Mouse (Mus musculus) midbrain, embryonic 15.5 days (tissue): ENCODE results near the gene Tbc1d16. TPM values are rescaled to one million over a fixed set of nuclear protein-coding genes. Genes with fewer than 3 reads are reported as not detected.
A peak's percentile ranks its signal among the peaks of the same experiment; 100 is the strongest.

Experiments
- ATAC-seq: fragments of 200-750 bp; cut with Nextera tagmentation; replicated peaks from 2 replicates; pipeline ENCODE4 v1.8.0; 2017; ENCODE audit warnings: moderate TSS enrichment
- H3K27ac ChIP-seq: fragments of 300-500 bp; sonication (generic); 2 replicates; pipeline ENCODE4 v1.5.1; 2015; ENCODE audit warnings: mild to moderate bottlenecking, inconsistent platforms
- H3K27me3 ChIP-seq: fragments of 300-500 bp; sonication (generic); replicated peaks from 2 replicates; pipeline ENCODE4 v1.6.1; 2015; ENCODE audit warnings: inconsistent platforms
- H3K36me3 ChIP-seq: fragments of 300-500 bp; sonication (generic); replicated peaks from 2 replicates; pipeline ENCODE4 v1.6.1; 2015; ENCODE audit warnings: inconsistent platforms
- H3K4me1 ChIP-seq: fragments of 300-500 bp; sonication (generic); 2 replicates; pipeline ENCODE4 v1.6.1; 2015; ENCODE audit warnings: inconsistent platforms
- H3K4me2 ChIP-seq: fragments of 300-500 bp; sonication (generic); 2 replicates; pipeline ENCODE4 v1.6.1; 2015; ENCODE audit warnings: inconsistent platforms, mild to moderate bottlenecking, moderate library complexity
- H3K4me3 ChIP-seq: fragments of 300-500 bp; sonication (generic); 2 replicates; pipeline ENCODE4 v1.5.1; 2015; ENCODE audit warnings: mild to moderate bottlenecking, inconsistent platforms
- H3K9ac ChIP-seq: fragments of 300-500 bp; sonication (generic); 2 replicates; pipeline ENCODE4 v1.6.1; 2015; ENCODE audit warnings: mild to moderate bottlenecking, inconsistent platforms
- H3K9me3 ChIP-seq: fragments of 300-500 bp; sonication (generic); 2 replicates; pipeline ENCODE4 v1.6.1; 2016; ENCODE audit warnings: inconsistent platforms
- WGBS: fragments of 180-500 bp; shearing (Covaris S2); methylation state at CpG from one replicate; pipeline ENCODE4 v1.1.7; 2015; ENCODE audit warnings: mixed read lengths; 5-methylcytosine and 5-hydroxymethylcytosine counted together
- polyA plus RNA-seq: library from polyadenylated mRNA; unstranded; fragments of >200 nt; fragmentation: Nextera tagmentation; extraction: Ambion mirVana; gene quantifications from 2 replicates; pipeline ENCODE4 v1.2.1, GENCODE M21; 2015

The Tbc1d16 gene
- polyA plus RNA-seq, 1 experiment from 2014 or later, result 66.8 TPM

DNA sequence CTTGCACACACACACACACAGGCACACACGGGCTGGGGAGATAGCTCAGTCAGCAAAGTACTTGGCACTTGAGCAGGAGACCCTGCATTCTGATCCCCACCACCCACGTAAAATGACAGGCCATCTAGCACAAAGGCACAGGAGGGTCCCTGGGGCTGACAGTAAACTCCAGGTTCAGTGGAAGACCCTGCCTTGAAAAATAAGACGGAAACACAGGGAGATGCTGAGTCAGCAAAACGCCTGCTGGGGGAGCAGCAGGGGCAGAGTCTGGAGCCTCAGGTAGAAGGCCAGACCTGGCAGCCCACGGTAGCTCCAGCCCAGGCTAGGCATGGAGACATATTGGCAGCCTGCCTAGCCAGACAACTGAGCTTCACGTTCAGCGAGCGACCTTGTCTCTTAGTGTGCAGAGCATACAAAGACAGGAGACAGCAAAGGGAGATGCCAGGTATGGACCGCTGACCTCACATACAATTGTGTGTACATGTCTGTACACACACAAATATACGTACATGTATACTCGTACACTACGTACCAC, 46.4 kb downstream of the Tbc1d16 start:
- H3K4me2 ChIP-seq, result no peak overlapping the region
- 0 out of 2 replicates have a peak overlapping the region, but pooled peaks have one; percentile 36 for H3K27ac ChIP-seq
- H3K9ac ChIP-seq, result no peak overlapping the region
- no peak overlapping the region for H3K4me3 ChIP-seq
- H3K36me3 ChIP-seq, result no peaks in the 10 kb centered on the region
- no peaks in the 10 kb centered on the region for H3K9me3 ChIP-seq
- 73% methylated on average over 12 of the region's 12 CpGs for WGBS
- no peak for ATAC-seq
- no peaks in the 10 kb centered on the region for H3K27me3 ChIP-seq
- H3K4me1 ChIP-seq, result peaks cover 48% of the 10 kb centered on the region

DNA sequence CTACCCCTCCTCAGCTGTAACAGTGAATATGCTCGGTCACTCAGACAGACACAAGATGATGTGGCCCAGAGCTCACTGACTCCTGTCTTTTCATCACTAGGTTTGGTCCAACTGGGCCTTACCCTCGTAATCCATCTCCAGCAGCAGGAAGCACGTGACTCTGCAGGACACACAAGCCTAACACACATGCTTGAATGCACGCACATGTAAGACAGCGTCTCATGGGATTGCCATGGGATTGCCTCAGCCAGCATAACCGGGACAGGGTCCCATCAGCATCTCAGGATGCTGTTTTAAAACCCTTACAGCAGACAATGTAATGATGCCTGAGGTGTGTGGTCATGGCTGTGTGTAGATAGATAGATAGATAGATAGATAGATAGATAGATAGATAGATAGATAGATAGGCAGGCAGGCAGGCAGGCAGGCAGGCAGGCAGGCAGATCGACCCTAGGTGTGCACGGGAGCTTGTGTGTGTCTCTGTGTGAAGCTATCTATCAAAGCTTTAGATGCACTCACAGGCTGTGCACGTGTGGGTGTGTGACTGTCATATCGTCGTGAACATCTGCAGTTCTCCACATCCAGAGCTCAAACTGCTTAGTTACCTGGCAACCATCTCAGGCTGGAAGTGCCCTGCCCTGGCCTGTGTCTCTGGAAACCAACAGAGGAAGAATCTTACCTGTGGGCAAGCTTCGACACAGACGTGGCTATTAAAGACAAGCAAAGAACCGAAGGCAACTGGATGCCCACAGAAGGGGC, 47.3 kb downstream of the Tbc1d16 start:
- H3K9ac ChIP-seq, result no peak overlapping the region
- H3K4me2 ChIP-seq, result no peak overlapping the region
- ATAC-seq, result 0 out of 2 replicates have a peak, but pooled peaks have one; percentile 45
- no peak overlapping the region for H3K4me3 ChIP-seq
- 62% methylated on average over 14 of the region's 14 CpGs for WGBS
- H3K27ac ChIP-seq, result peak overlapping the region; percentile 36
- H3K4me1 ChIP-seq, result peaks cover 53% of the 10 kb centered on the region
- no peaks in the 10 kb centered on the region for H3K36me3 ChIP-seq
- no peaks in the 10 kb centered on the region for H3K9me3 ChIP-seq
- no peaks in the 10 kb centered on the region for H3K27me3 ChIP-seq

DNA sequence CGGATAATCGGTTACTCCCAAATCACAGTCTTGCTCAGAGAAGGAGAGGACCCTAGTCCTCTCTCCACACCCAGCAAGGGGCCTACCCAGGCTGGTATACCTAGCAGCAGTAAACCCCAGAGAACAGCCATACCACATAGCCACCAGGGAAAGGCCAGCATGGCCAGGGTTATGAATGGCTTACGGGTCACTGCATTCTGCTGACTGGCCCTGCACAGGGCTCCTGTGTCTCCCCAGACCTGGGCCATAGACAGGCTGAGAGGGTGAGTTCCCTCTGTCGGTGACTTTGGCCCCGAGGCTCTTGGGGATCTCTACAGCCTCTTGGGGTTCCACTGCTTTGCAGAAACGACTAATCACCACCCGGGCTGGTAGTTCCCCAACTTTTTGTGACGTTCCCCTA, 50.0 kb downstream of the Tbc1d16 start:
- Histone ChIP-seq H3K9ac (no peak overlapping the region), H3K4me2 (no peak overlapping the region), H3K4me3 (no peak overlapping the region), H3K4me1 (peaks cover 44% of the 10 kb centered on the region), H3K27ac (peak overlapping the region; percentile 67; the same call in 1 of the 2 replicates), H3K9me3 (no peaks in the 10 kb centered on the region), H3K36me3 (no peaks in the 10 kb centered on the region), H3K27me3 (no peaks in the 10 kb centered on the region)
- no peak for ATAC-seq
- 69% methylated on average over 8 of the region's 8 CpGs for WGBS

DNA sequence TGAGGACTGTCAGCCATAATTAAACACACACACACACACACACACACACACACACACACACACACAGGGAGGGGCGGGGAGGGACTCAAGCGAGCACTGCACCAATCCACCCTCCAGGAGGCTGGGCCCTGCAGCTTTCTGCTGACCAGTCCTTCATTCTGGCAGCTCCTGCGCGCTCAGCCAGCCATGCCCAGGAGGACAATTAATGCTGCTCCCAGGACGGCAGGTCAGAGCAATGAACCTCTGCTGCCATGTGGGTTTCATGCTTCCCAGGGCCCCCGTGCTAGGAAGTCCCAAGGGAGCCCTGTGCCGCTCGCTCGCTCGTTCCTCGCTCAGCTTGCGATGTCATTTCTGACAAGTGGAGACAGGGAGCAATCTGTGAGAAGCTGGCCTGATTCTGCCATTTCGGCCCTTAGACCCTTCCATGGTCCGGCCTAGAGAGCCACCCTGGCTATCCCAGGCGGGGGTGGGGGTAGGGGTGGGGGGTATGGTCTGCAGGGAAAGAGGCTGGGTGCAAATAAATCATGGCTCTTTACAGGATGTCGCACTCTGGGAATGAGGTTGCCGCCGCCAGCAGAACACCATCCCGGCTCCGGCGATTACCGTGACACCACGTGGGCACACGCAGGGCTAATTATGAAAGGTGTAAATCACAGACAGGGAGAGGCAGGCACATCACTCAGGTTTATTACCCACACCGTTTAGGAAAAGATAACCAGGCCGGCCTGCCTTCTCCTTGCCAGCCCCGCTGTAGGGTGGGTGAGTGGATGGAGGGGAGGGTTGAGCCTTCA, 51.7 kb downstream of the Tbc1d16 start:
- H3K27ac ChIP-seq, result peak overlapping the region; percentile 67
- no peak overlapping the region for H3K4me3 ChIP-seq
- no peaks in the 10 kb centered on the region for H3K27me3 ChIP-seq
- no peaks in the 10 kb centered on the region for H3K9me3 ChIP-seq
- 49% methylated on average over 27 of the region's 27 CpGs for WGBS
- no peak overlapping the region for H3K9ac ChIP-seq
- no peaks in the 10 kb centered on the region for H3K36me3 ChIP-seq
- peaks cover 28% of the 10 kb centered on the region for H3K4me1 ChIP-seq
- peak; percentile 53; the same call in 1 of the 2 replicates for ATAC-seq
- H3K4me2 ChIP-seq, result peak overlapping the region; percentile 20

DNA sequence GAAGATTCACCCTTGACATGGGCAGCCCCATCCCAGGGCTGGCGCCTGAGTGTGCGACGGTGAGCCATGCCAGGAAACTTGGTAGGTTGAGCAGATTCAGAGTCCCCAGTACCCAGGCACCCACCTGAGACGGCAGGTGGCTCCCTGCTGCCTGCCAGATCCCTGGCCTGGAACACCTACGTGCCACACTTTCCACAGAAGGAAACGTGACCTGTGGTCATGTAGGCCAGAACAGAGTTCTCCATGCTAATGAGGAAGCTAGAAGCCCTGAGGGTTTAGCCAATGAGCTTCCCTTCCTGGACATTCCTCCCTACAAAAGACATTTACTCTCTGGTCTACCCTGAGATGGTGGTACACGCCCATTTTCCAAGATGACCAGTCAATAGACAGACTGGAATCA, 56.7 kb downstream of the Tbc1d16 start:
- no peaks in the 10 kb centered on the region for H3K9me3 ChIP-seq
- no peaks in the 10 kb centered on the region for H3K36me3 ChIP-seq
- H3K4me2 ChIP-seq, result no peak overlapping the region
- H3K4me1 ChIP-seq, result peaks cover 3% of the 10 kb centered on the region
- 92% methylated on average over 7 of the region's 7 CpGs for WGBS
- ATAC-seq, result no peak
- no peak overlapping the region for H3K27ac ChIP-seq
- no peaks in the 10 kb centered on the region for H3K27me3 ChIP-seq
- no peak overlapping the region for H3K4me3 ChIP-seq
- no peak overlapping the region for H3K9ac ChIP-seq

DNA sequence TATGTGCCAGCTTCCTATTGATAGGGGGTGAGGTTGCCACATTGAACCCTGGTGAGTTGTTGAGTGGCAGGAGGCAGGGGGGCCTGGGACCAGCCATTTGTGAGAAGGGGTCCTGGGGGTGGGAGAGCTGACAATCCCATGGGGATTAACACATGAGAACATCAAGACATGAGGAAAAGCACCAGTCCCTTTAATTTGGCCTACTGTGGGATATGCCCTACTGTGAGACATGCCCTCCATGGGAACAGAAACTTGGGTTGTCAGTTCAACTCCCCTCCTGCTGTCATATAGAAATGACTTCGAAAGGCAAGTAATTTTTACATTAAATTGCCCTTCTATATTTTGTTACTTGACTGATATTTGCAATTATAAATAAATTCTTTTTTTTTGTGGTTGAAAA, 59.4 kb downstream of the Tbc1d16 start:
- no peak for ATAC-seq
- no peak overlapping the region for H3K4me2 ChIP-seq
- no peak overlapping the region for H3K27ac ChIP-seq
- no peaks in the 10 kb centered on the region for H3K9me3 ChIP-seq
- no peaks in the 10 kb centered on the region for H3K27me3 ChIP-seq
- no peak overlapping the region for H3K4me3 ChIP-seq
- no peak overlapping the region for H3K9ac ChIP-seq
- WGBS, result 93% methylated on average over 1 of the region's 1 CpGs
- H3K4me1 ChIP-seq, result 0 out of 2 replicates have a peak, but pooled peaks cover 9% of the 10 kb centered on the region
- no peaks in the 10 kb centered on the region for H3K36me3 ChIP-seq

DNA sequence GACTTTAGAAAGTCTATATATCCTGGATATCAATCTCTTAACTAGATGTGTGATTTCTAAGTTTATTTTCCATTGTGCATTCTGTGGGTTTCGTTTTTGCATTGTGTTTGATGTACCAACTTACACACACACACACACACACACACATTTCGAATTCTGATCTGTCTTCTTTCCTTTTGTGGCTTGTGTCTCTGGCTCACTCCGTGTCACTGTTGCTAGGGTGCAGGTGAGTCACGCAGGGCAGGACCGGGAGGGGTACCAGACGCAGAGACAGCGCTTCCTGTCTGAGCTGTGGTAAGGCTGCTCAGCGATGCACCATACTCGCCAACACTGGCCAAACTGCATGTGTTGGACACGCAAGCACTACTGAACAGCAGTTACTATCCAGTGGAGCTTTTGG, 62.3 kb downstream of the Tbc1d16 start:
- no peak for ATAC-seq
- Histone ChIP-seq H3K36me3 (no peaks in the 10 kb centered on the region), H3K9ac (no peak overlapping the region), H3K4me3 (no peak overlapping the region), H3K9me3 (no peaks in the 10 kb centered on the region), H3K27ac (no peak overlapping the region), H3K4me1 (0 out of 2 replicates have a peak, but pooled peaks cover 9% of the 10 kb centered on the region), H3K4me2 (no peak overlapping the region), H3K27me3 (no peaks in the 10 kb centered on the region)
- WGBS, result 80% methylated on average over 10 of the region's 10 CpGs

DNA sequence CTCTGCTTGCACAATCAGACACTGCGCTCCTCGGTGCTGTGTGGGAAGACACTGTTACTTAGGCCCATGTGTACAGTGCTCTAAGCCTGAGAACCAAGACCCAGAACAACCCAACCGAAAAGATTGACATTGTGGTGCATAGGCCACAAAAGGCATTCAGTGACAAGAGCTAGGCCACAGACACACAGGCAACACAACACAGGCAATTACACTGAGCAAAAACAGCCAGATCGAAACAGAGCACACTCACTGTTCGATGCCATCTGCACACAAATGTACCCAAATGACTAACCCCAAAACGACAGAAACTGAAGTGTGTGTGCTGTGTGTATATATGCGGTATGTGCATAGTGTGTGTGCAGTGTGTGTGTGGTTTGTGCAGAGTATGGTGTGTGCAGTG, 63.9 kb downstream of the Tbc1d16 start:
- Histone ChIP-seq H3K27me3 (no peaks in the 10 kb centered on the region), H3K9me3 (no peaks in the 10 kb centered on the region), H3K4me3 (no peak overlapping the region), H3K36me3 (no peaks in the 10 kb centered on the region), H3K4me2 (no peak overlapping the region), H3K4me1 (peaks cover 19% of the 10 kb centered on the region; the same call in 1 of the 2 replicates), H3K9ac (no peak overlapping the region), H3K27ac (no peak overlapping the region)
- ATAC-seq, result no peak
- WGBS, result 93% methylated on average over 7 of the region's 7 CpGs

DNA sequence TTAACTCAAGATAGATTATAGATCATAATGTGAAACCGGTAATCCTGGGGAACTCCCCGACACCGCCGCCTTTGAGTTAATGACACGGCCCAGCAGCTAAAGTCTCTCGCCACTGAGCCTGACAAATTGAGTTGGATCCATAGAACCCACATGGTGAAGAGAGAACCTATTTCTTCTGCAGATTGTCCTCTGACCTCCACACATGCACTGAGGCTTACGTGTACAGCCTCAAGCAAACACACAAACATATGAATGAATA, 64.6 kb downstream of the Tbc1d16 start:
- 91% methylated on average over 7 of the region's 7 CpGs for WGBS
- no peak overlapping the region for H3K9ac ChIP-seq
- peaks cover 21% of the 10 kb centered on the region for H3K4me1 ChIP-seq
- no peak overlapping the region for H3K4me3 ChIP-seq
- H3K9me3 ChIP-seq, result no peaks in the 10 kb centered on the region
- ATAC-seq, result no peak
- no peak overlapping the region for H3K4me2 ChIP-seq
- H3K36me3 ChIP-seq, result no peaks in the 10 kb centered on the region
- no peaks in the 10 kb centered on the region for H3K27me3 ChIP-seq
- H3K27ac ChIP-seq, result no peak overlapping the region

DNA sequence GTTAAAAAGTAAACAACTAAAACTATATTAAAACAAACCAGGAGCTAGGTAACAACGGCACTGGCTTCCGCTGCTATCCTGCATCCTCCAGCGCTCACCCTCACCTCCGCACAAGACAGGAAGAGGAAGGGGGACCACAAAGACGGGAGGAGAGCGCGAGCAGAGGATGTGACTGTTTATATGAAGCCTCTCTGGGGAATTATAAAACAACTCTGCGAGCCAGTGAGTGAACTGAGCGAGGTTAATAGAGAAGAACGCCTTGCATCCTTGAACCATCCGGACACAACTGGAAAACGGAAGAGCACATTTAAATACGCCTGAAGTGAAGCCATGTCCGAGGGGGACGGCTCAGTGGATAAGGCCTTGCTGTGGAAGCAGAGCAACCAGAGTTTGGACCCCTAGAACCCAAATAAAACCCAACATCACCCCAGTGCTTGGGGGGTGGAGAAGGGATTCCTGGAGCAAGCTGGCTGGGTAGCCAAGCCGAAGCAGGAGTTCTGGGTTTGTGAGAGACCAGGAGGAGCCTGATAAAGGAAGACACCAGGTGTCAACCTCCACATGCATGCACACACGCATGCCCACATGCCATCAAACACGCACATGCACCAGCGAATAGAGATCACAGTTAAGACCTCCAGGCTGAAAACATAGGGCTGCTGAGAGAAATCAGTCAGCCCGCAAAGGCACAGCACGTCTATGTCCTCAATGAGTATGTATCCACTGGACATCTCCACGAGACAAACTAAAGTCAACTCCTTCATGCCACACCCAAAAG, 65.2 kb downstream of the Tbc1d16 start:
- H3K9me3 ChIP-seq, result no peaks in the 10 kb centered on the region
- no peak for ATAC-seq
- no peak overlapping the region for H3K9ac ChIP-seq
- peaks cover 26% of the 10 kb centered on the region for H3K4me1 ChIP-seq
- H3K27me3 ChIP-seq, result no peaks in the 10 kb centered on the region
- H3K27ac ChIP-seq, result no peak overlapping the region
- H3K4me3 ChIP-seq, result no peak overlapping the region
- H3K4me2 ChIP-seq, result no peak overlapping the region
- H3K36me3 ChIP-seq, result no peaks in the 10 kb centered on the region
- 84% methylated on average over 22 of the region's 22 CpGs for WGBS

DNA sequence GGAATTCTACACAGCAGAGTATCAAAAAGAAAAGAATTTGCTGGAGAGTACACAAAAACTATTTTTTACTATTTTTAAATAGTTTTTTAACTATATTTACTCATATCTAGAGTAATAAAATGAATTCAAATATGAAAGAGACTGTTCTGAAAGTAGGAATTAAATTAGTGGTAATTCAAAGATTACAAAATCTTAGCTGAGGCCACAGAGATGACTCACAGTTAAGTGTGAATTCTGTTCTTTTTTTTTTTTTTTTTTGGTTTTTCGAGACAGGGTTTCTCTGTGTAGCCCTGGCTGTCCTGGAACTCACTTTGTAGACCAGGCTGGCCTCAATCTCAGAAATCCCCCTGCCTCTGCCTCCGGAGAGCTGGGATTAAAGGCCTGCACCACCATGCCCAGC, 66.6 kb downstream of the Tbc1d16 start:
- Histone ChIP-seq H3K36me3 (no peaks in the 10 kb centered on the region), H3K4me1 (peaks cover 41% of the 10 kb centered on the region), H3K27ac (no peak overlapping the region), H3K9ac (no peak overlapping the region), H3K4me2 (no peak overlapping the region), H3K27me3 (no peaks in the 10 kb centered on the region), H3K4me3 (no peak overlapping the region), H3K9me3 (no peaks in the 10 kb centered on the region)
- ATAC-seq, result no peak
- 80% methylated on average over 2 of the region's 2 CpGs for WGBS

DNA sequence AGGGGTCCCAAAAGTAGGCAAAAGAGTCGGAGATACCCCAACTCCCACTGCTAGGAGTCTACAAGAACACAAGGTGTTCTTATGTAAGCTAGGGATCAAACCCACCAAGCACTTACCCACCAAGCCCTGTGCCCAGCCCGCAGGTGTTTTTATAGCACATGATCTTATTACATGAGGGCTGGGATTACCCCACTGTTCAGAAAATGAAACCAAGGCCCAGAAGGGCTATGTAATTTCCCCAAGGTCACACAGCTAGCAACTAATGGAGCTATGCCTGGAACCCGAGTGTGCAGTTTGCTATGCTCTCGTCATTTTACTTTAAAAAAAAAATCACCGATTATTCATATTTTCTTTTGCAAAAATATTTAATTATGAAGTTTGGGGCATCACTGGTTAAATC, 68.2 kb downstream of the Tbc1d16 start:
- Histone ChIP-seq H3K4me2 (no peak overlapping the region), H3K4me1 (peaks cover 45% of the 10 kb centered on the region), H3K9ac (no peak overlapping the region), H3K9me3 (no peaks in the 10 kb centered on the region), H3K36me3 (no peaks in the 10 kb centered on the region), H3K4me3 (no peak overlapping the region), H3K27ac (0 out of 2 replicates have a peak overlapping the region, but pooled peaks have one; percentile 12), H3K27me3 (no peaks in the 10 kb centered on the region)
- WGBS, result 90% methylated on average over 5 of the region's 5 CpGs
- ATAC-seq, result no peak
